Mouse (Mus musculus) forebrain, postnatal 0 days (tissue): ENCODE data around the gene Oaz1. TPM values are rescaled to one million over a fixed set of nuclear protein-coding genes. Genes with fewer than 3 reads are reported as not detected.
A peak's percentile ranks its signal among the peaks of the same experiment; 100 is the strongest.
"Not testable (repeated sequence)": the region's sequence is repeated elsewhere in the genome, so short reads cannot be mapped to it uniquely, and the experiment has no call there.

Experiments used
- ATAC-seq: fragments of 200-750 bp; cut with Nextera tagmentation; 2 replicates; pipeline ENCODE4 v1.8.0; 2017; ENCODE audit warnings: mild to moderate bottlenecking, moderate library complexity
- DNase-seq: peaks from one replicate; pipeline ENCODE4 v3.0.0-alpha.2; 2015
- H3K27ac ChIP-seq: fragments of 300-500 bp; sonication (generic); 2 replicates; pipeline ENCODE4 v1.5.1; 2014; ENCODE audit warnings: low read depth, mild to moderate bottlenecking, antibody characterized with exemption, low read length, moderate library complexity, mixed read lengths
- H3K27me3 ChIP-seq: fragments of 300-500 bp; sonication (generic); 2 replicates; pipeline ENCODE4 v1.6.1; 2014; ENCODE audit warnings: mild to moderate bottlenecking, low read length, mixed read lengths; ENCODE audit not compliant: insufficient read depth
- H3K36me3 ChIP-seq: fragments of 300-500 bp; sonication (generic); 2 replicates; pipeline ENCODE4 v1.6.1; 2014; ENCODE audit warnings: mild to moderate bottlenecking, moderate library complexity; ENCODE audit not compliant: insufficient read depth
- H3K4me1 ChIP-seq: fragments of 300-500 bp; sonication (generic); 2 replicates; pipeline ENCODE4 v1.6.1; 2014; ENCODE audit warnings: antibody characterized with exemption; ENCODE audit not compliant: insufficient read depth
- H3K4me2 ChIP-seq: fragments of 300-500 bp; sonication (generic); 2 replicates; pipeline ENCODE4 v1.6.1; 2014; ENCODE audit warnings: low read depth, mild to moderate bottlenecking, moderate library complexity
- H3K4me3 ChIP-seq: fragments of 300-500 bp; sonication (generic); 2 replicates; pipeline ENCODE4 v1.5.1; 2014; ENCODE audit warnings: low read depth, low read length, mixed read lengths
- H3K9ac ChIP-seq: fragments of 300-500 bp; sonication (generic); 2 replicates; pipeline ENCODE4 v1.6.1; 2014; ENCODE audit warnings: mild to moderate bottlenecking
- H3K9me3 ChIP-seq: fragments of 300-500 bp; sonication (generic); 2 replicates; pipeline ENCODE4 v1.6.1; 2016; ENCODE audit warnings: low read length
- CTCF ChIP-seq: sonication (generic); IDR thresholded peaks from 2 replicates; pipeline ENCODE4 v1.5.1; 2016; ENCODE audit warnings: antibody characterized with exemption, control low read depth, low read depth
- whole genome bisulfite sequencing: fragments of 180-500 bp; shearing (Covaris S2); extraction: QIAGEN DNeasy Blood & Tissue Kit; methylation state at CpG from one replicate; pipeline ENCODE4 v1.1.7; 2014; 5-methylcytosine and 5-hydroxymethylcytosine counted together
- polyA plus RNA-seq: library from polyadenylated mRNA; unstranded; fragments of >200 nt; fragmentation: Nextera tagmentation; extraction: Ambion mirVana; gene quantifications from 2 replicates; pipeline ENCODE4 v1.2.1, GENCODE M21; 2015
- total RNA-seq: library from RNA; depleted of rRNA; stranded (reverse); fragments of >200 nt; gene quantifications from 2 replicates; pipeline ENCODE4 v1.2.3, GENCODE M21; 2014

Gene Oaz1
- total and polyA plus RNA-seq, 2 experiments from 2014 or later: 1,040 to 1,146 TPM

- H3K27me3 ChIP-seq: peaks cover 10% of the 10 kb centered on the region
- no peak for TF ChIP-seq CTCF
- peaks cover 21% of the 10 kb centered on the region for H3K36me3 ChIP-seq
- peaks cover 11% of the 10 kb centered on the region for H3K4me1 ChIP-seq
- H3K9ac ChIP-seq: no peak overlapping the region
- no peak overlapping the region for H3K4me3 ChIP-seq
- H3K4me2 ChIP-seq: peak overlapping the region; percentile 25; the same call in 1 of the 2 replicates
- 18% methylated on average over 40 of the region's 40 CpGs for WGBS
- DNase-seq (no peak), ATAC-seq (no peak)
- H3K27ac ChIP-seq: no peak overlapping the region
- H3K9me3 ChIP-seq: no peaks in the 10 kb centered on the region
Measured at GRCm38 (mm10) chr10:80808099-80808984, 18.1 kb upstream of the Oaz1 start.

GRCm38 (mm10) chr10:80808985-80809632 is 17.3 kb upstream of the Oaz1 start:
- Histone ChIP-seq H3K4me3 (no peak overlapping the region), H3K4me2 (0 out of 2 replicates have a peak overlapping the region, but pooled peaks have one; percentile 25), H3K27ac (no peak overlapping the region), H3K27me3 (peaks cover 10% of the 10 kb centered on the region), H3K4me1 (peaks cover 11% of the 10 kb centered on the region), H3K9me3 (no peaks in the 10 kb centered on the region), H3K9ac (no peak overlapping the region), H3K36me3 (peaks cover 14% of the 10 kb centered on the region)
- DNase-seq: peak; percentile 17
- no peak for TF ChIP-seq CTCF
- 15% methylated on average over 17 of the region's 18 CpGs for WGBS
- no peak for ATAC-seq

- 7% methylated on average over 17 of the region's 20 CpGs for WGBS
- no peaks in the 10 kb centered on the region for H3K9me3 ChIP-seq
- H3K9ac ChIP-seq: no peak overlapping the region
- no peak for TF ChIP-seq CTCF
- no peak overlapping the region for H3K4me2 ChIP-seq
- ATAC-seq: no peak
- peaks cover 10% of the 10 kb centered on the region for H3K27me3 ChIP-seq
- no peak for DNase-seq
- H3K4me1 ChIP-seq: peaks cover 11% of the 10 kb centered on the region
- H3K36me3 ChIP-seq: peaks cover 4% of the 10 kb centered on the region; the same call in 1 of the 2 replicates
- no peak overlapping the region for H3K27ac ChIP-seq
- no peak overlapping the region for H3K4me3 ChIP-seq
Measured at GRCm38 (mm10) chr10:80810084-80810483, 16.4 kb upstream of the Oaz1 start.

- Histone ChIP-seq H3K36me3 (no peaks in the 10 kb centered on the region), H3K9me3 (no peaks in the 10 kb centered on the region), H3K27ac (no peak overlapping the region), H3K4me2 (no peak overlapping the region), H3K4me3 (no peak overlapping the region), H3K27me3 (peaks cover 10% of the 10 kb centered on the region), H3K4me1 (peaks cover 3% of the 10 kb centered on the region; the same call in 1 of the 2 replicates), H3K9ac (no peak overlapping the region)
- DNase-seq (no peak), ATAC-seq (no peak)
- WGBS: 65% methylated on average over 5 of the region's 5 CpGs
- TF ChIP-seq CTCF: no peak
Measured at GRCm38 (mm10) chr10:80812391-80813041, 13.9 kb upstream of the Oaz1 start.

- no peak within 1 kb of the TSS for H3K9ac ChIP-seq
- no peak within 1 kb of the TSS for H3K27ac ChIP-seq
- 85% methylated on average over 4 of the region's 4 CpGs for WGBS
- no peak for ATAC-seq
- H3K4me2 ChIP-seq: no peak within 1 kb of the TSS
- peaks cover 3% of the 10 kb centered on the region; the same call in 1 of the 2 replicates for H3K4me1 ChIP-seq
- H3K27me3 ChIP-seq: peaks cover 10% of the 10 kb centered on the region
- no peak for DNase-seq
- no peaks in the 10 kb centered on the region for H3K9me3 ChIP-seq
- H3K4me3 ChIP-seq: no peak within 1 kb of the TSS
- no peak for TF ChIP-seq CTCF
- no peaks in the 10 kb centered on the region for H3K36me3 ChIP-seq
Measured at GRCm38 (mm10) chr10:80813366-80813765, 13.1 kb upstream of the Oaz1 start, which contains the start of gene Jsrp1. TSS of gene Jsrp1 (minus strand) at chr10:80813498.

GRCm38 (mm10) chr10:80814800-80815199 is 11.7 kb upstream of the Oaz1 start:
- WGBS: 59% methylated on average over 7 of the region's 7 CpGs
- Histone ChIP-seq H3K27me3 (peaks cover 9% of the 10 kb centered on the region), H3K27ac (no peak overlapping the region), H3K36me3 (no peaks in the 10 kb centered on the region), H3K4me3 (no peak overlapping the region), H3K9ac (no peak overlapping the region), H3K4me1 (no peaks in the 10 kb centered on the region), H3K9me3 (no peaks in the 10 kb centered on the region), H3K4me2 (no peak overlapping the region)
- ATAC-seq (no peak), DNase-seq (no peak)
- no peak for TF ChIP-seq CTCF

- 77% methylated on average over 3 of the region's 3 CpGs for WGBS
- ATAC-seq: not testable (repeated sequence)
Measured at GRCm38 (mm10) chr10:80816303-80816702, 10.2 kb upstream of the Oaz1 start.

More at GRCm38 (mm10) chr10:80816303-80816702, 10.2 kb upstream of the Oaz1 start:
- H3K4me3 ChIP-seq, H3K9me3 ChIP-seq, H3K36me3 ChIP-seq, H3K9ac ChIP-seq, H3K4me1 ChIP-seq, H3K4me2 ChIP-seq, DNase-seq, H3K27ac ChIP-seq, H3K27me3 ChIP-seq: not testable (repeated sequence)
